26 mouse cellular contexts compared by ENCODE assay signal in the genomic region with DNA sequence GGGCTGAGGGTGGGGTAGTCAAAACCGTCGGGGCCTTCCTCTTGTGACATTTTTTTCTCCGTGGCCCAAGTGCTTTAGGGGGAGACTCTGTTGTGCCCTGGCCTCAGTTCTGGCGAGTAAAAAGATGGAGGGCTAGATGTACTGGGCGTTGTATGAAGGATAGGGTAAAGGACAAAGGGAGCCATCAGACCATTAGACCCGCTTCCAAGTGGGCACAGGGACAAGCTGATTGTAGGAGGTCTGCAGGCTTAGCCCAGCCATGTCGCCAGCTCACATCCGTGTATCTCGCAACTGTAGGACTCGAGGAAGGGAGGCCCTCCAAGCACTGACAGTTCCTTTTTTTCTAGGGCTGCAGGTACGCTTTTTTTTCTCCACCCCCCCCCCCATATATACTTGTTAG.
DNase-seq lines count a peak whose midpoint lies in the region; ATAC-seq and TF ChIP-seq lines count a peak whose summit lies in the region.
"Had no signal": no experiment of that assay in that cellular context is flagged by ENCODE, and none has a peak within 500 bp of the region (broad histone marks: within the 10 kb centered on the region; RNA-seq: fewer than 3 reads in every experiment).

No protein-coding gene starts in this region.

- intact Hi-C loops in left cerebral cortex, adult 2 months (cut with DNase I), result no loop called here

- no peak for TF ChIP-seq CTCF in left cerebral cortex, adult 2 months (IDR thresholded peaks at IDR 0.05)

- no peak for DNase-seq in forebrain, embryonic 10.5 days (ENCODE audit: extremely low spot score, low spot score)
- no peak for DNase-seq in forebrain, embryonic 11.5 days (ENCODE audit: low spot score)
- no peak for DNase-seq in left cerebral cortex, adult 2 months (ENCODE audit: extremely low spot score in 1 of 2, low spot score in 2 of 2)
- no peak for DNase-seq in left cerebral cortex, adult 9 months (ENCODE audit: low spot score in 2 of 2)
- DNase-seq: adrenal gland, postnatal 10 days; cerebellum, adult 11 months; cerebellum, adult 9-10 months; heart, adult 18-20 months; kidney, adult 18-20 months; kidney, postnatal 25 days; lung, postnatal 4 days; right cerebral cortex, postnatal 14 days; spleen, adult 18-20 months; thymus, postnatal 14 days had no signal

- no peak overlapping the region for H3K9ac ChIP-seq in forebrain, embryonic 11.5 days (ENCODE audit: low read length)
- no peak overlapping the region for H3K9ac ChIP-seq in forebrain, embryonic 13.5 days
- no peak overlapping the region for H3K9ac ChIP-seq in heart, embryonic 12.5 days
- H3K9ac ChIP-seq: embryonic facial prominence, embryonic 13.5 days; kidney, embryonic 15.5 days; limb, embryonic 13.5 days; midbrain, embryonic 15.5 days; neural tube, embryonic 15.5 days had no signal

- peaks cover 11% of the 10 kb centered on the region for H3K36me3 ChIP-seq in forebrain, embryonic 10.5 days (replicated peaks)
- H3K36me3 ChIP-seq in forebrain, embryonic 11.5 days (ENCODE audit: control insufficient read depth, insufficient read depth, low read length), result no peaks in the 10 kb centered on the region
- peaks cover 10% of the 10 kb centered on the region for H3K36me3 ChIP-seq in forebrain, embryonic 13.5 days (ENCODE audit: poor library complexity, severe bottlenecking)
- peaks cover 16% of the 10 kb centered on the region for H3K36me3 ChIP-seq in heart, embryonic 12.5 days
- H3K36me3 ChIP-seq: G1E had no signal

- peak overlapping the region; percentile 65; the same call in 1 of the 2 replicates for H3K27ac ChIP-seq in forebrain, embryonic 10.5 days
- H3K27ac ChIP-seq in forebrain, embryonic 11.5 days (ENCODE audit: low read depth, low read length), result no peak overlapping the region
- H3K27ac ChIP-seq in left cerebral cortex, adult 2 months, result peak overlapping the region; percentile 21; the same call in 1 of the 2 replicates
- H3K27ac ChIP-seq in forebrain, embryonic 13.5 days, result peak overlapping the region; percentile 54
- H3K27ac ChIP-seq in heart, embryonic 12.5 days (ENCODE audit: poor library complexity, severe bottlenecking), result no peak overlapping the region
- H3K27ac ChIP-seq: embryonic facial prominence, embryonic 13.5 days; kidney, embryonic 15.5 days; limb, embryonic 13.5 days; midbrain, embryonic 15.5 days; neural tube, embryonic 15.5 days had no signal

- no peaks in the 10 kb centered on the region for H3K27me3 ChIP-seq in forebrain, embryonic 10.5 days (ENCODE audit: poor library complexity, severe bottlenecking)
- no peaks in the 10 kb centered on the region for H3K27me3 ChIP-seq in forebrain, embryonic 11.5 days (ENCODE audit: control insufficient read depth, insufficient read depth, low read length)
- H3K27me3 ChIP-seq in forebrain, embryonic 13.5 days, result no peaks in the 10 kb centered on the region
- no peaks in the 10 kb centered on the region for H3K27me3 ChIP-seq in heart, embryonic 12.5 days (replicated peaks)
- H3K27me3 ChIP-seq: embryonic facial prominence, embryonic 13.5 days; kidney, embryonic 15.5 days; limb, embryonic 13.5 days; midbrain, embryonic 15.5 days; neural tube, embryonic 15.5 days had no signal

- H3K4me1 ChIP-seq in forebrain, embryonic 10.5 days, result peaks cover 56% of the 10 kb centered on the region
- H3K4me1 ChIP-seq in forebrain, embryonic 11.5 days (replicated peaks; ENCODE audit: control insufficient read depth, insufficient read depth, low read length), result peaks cover 9% of the 10 kb centered on the region
- peaks cover 31% of the 10 kb centered on the region for H3K4me1 ChIP-seq in forebrain, embryonic 13.5 days
- H3K4me1 ChIP-seq in heart, embryonic 12.5 days (replicated peaks), result peaks cover 6% of the 10 kb centered on the region; the same call in 1 of the 2 replicates

- WGBS in forebrain, embryonic 10.5 days, result 84% methylated on average over 11 of the region's 11 CpGs
- WGBS in forebrain, embryonic 11.5 days, result 74% methylated on average over 11 of the region's 11 CpGs
- 71% methylated on average over 11 of the region's 11 CpGs for WGBS in forebrain, embryonic 13.5 days
- WGBS in heart, embryonic 12.5 days, result 82% methylated on average over 11 of the region's 11 CpGs

- no peak for ATAC-seq in forebrain, embryonic 11.5 days (replicated peaks; ENCODE audit: low FRiP score)
- ATAC-seq in forebrain, embryonic 13.5 days, result 0 out of 2 replicates have a peak, but pooled peaks have one; percentile 43
- peak; percentile 35; the same call in 1 of the 2 replicates for ATAC-seq in megakaryocyte, adult 5-6 weeks (ENCODE audit: poor library complexity, severe bottlenecking)
- no peak for ATAC-seq in heart, embryonic 12.5 days (ENCODE audit: insufficient number of reproducible peaks, low FRiP score)
- ATAC-seq: hindbrain, embryonic 16.5 days had no signal

- H3K9me3 ChIP-seq in forebrain, embryonic 10.5 days, result no peaks in the 10 kb centered on the region
- no peaks in the 10 kb centered on the region for H3K9me3 ChIP-seq in forebrain, embryonic 11.5 days (ENCODE audit: control insufficient read depth, low read length)
- H3K9me3 ChIP-seq in forebrain, embryonic 13.5 days (replicated peaks), result no peaks in the 10 kb centered on the region
- H3K9me3 ChIP-seq in heart, embryonic 12.5 days (replicated peaks), result no peaks in the 10 kb centered on the region
- H3K9me3 ChIP-seq: embryonic facial prominence, embryonic 13.5 days; G1E; kidney, embryonic 15.5 days; limb, embryonic 13.5 days; midbrain, embryonic 15.5 days; neural tube, embryonic 15.5 days had no signal

- H3K4me2 ChIP-seq in forebrain, embryonic 11.5 days (ENCODE audit: low read depth, low read length, severe bottlenecking), result no peak overlapping the region
- H3K4me2 ChIP-seq in forebrain, embryonic 13.5 days, result no peak overlapping the region
- H3K4me2 ChIP-seq in heart, embryonic 12.5 days, result no peak overlapping the region
- H3K4me2 ChIP-seq: embryonic facial prominence, embryonic 13.5 days; heart, embryonic 11.5 days; kidney, embryonic 15.5 days; limb, embryonic 13.5 days; liver, embryonic 11.5 days; midbrain, embryonic 15.5 days; neural tube, embryonic 15.5 days had no signal

- H3K4me3 ChIP-seq in forebrain, embryonic 10.5 days, result no peak overlapping the region
- no peak overlapping the region for H3K4me3 ChIP-seq in forebrain, embryonic 11.5 days (ENCODE audit: low read depth, low read length)
- H3K4me3 ChIP-seq in left cerebral cortex, adult 2 months, result no peak overlapping the region
- no peak overlapping the region for H3K4me3 ChIP-seq in forebrain, embryonic 13.5 days
- no peak overlapping the region for H3K4me3 ChIP-seq in heart, embryonic 12.5 days
- H3K4me3 ChIP-seq: embryonic facial prominence, embryonic 13.5 days; kidney, embryonic 15.5 days; limb, embryonic 13.5 days; midbrain, embryonic 15.5 days; neural tube, embryonic 15.5 days had no signal

Comparison
In these comparisons a context has a peak if more than half of its experiments do, and no peak if none do; other contexts are left out.
1. H3K27ac ChIP-seq: peak in forebrain, embryonic 10.5 days (single experiment), left cerebral cortex, adult 2 months (single experiment) and forebrain, embryonic 13.5 days (single experiment); none in forebrain, embryonic 11.5 days (single experiment) and heart, embryonic 12.5 days (single experiment).
2. ATAC-seq: peak in forebrain, embryonic 13.5 days (single experiment) and megakaryocyte, adult 5-6 weeks (single experiment); none in forebrain, embryonic 11.5 days (single experiment) and heart, embryonic 12.5 days (single experiment).